In the genomic region with DNA sequence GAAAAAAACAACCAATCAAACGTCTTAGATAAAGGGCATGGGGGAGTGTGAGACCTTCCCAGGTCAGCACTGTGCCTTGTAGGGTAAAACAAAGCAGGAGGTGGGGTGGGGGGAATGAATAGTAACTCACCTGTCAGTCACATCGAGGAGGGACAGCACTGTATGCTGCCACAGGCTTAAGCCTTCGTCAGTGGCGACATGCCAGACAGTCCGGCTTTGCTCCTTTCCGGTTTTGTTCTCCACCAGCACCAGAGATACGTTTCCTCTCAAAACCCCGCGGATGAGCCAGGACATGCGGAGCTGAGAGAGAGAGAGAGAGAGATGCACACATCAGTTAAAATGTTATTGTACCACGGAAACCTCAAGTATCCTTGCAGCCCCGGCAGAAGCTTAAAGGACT, we compare ENCODE assay signal across 15 mouse cellular contexts.
"Had no signal": no experiment of that assay in that cellular context is flagged by ENCODE, and none has a peak within 500 bp of the region (broad histone marks: within the 10 kb centered on the region; RNA-seq: fewer than 3 reads in every experiment).

No protein-coding gene starts in this region.

- H3K9ac ChIP-seq: neural tube, embryonic 15.5 days; stomach, embryonic 15.5 days had no signal

- DNase-seq: retina, postnatal 1 day; right cerebral cortex, adult 18-20 months; right cerebral cortex, postnatal 14 days; right cerebral cortex, postnatal 25 days; right cerebral cortex, postnatal 4 days; spleen, adult 18-20 months; thymus, adult 18-20 months; thymus, adult 2 months; thymus, postnatal 14 days; thymus, postnatal 25 days; thymus, postnatal 36 days; thymus, postnatal 4 days had no signal

- H3K4me3 ChIP-seq: neural tube, embryonic 15.5 days; stomach, embryonic 15.5 days had no signal

- H3K4me1 ChIP-seq: stomach, embryonic 15.5 days had no signal

- H3K27ac ChIP-seq: neural tube, embryonic 15.5 days; stomach, embryonic 15.5 days; stomach, postnatal 0 days had no signal

- H3K9me3 ChIP-seq: neural tube, embryonic 15.5 days; stomach, embryonic 15.5 days had no signal

- H3K27me3 ChIP-seq: neural tube, embryonic 15.5 days; stomach, embryonic 15.5 days had no signal

- H3K36me3 ChIP-seq: neural tube, embryonic 15.5 days; stomach, embryonic 15.5 days had no signal

- H3K4me2 ChIP-seq: neural tube, embryonic 15.5 days; stomach, embryonic 15.5 days had no signal
